Mouse (Mus musculus): ENCODE data around the gene Fam120b. TPM values are rescaled to one million over a fixed set of nuclear protein-coding genes. Genes with fewer than 3 reads are reported as not detected.
A peak's percentile ranks its signal among the peaks of the same experiment; 100 is the strongest.

Fam120b gene
- polyA plus RNA-seq (2016; fragmentation: Nextera tagmentation; extraction: Ambion mirVana) = 26.9 and 27.3 TPM in 2 replicates

- Histone ChIP-seq H3K27ac (replicated peaks) (peak within 1 kb of the TSS; percentile 90), H3K27me3 (replicated peaks; ENCODE audit: low read depth, poor library complexity, severe bottlenecking) (peaks cover 21% of the 10 kb centered on the region; the same call in 1 of the 2 replicates), H3K4me1 (peaks cover 23% of the 10 kb centered on the region), H3K9me3 (no peaks in the 10 kb centered on the region), H3K4me3 (peak within 1 kb of the TSS; percentile 88), H3K36me3 (replicated peaks) (no peaks in the 10 kb centered on the region; the same call in 1 of the 2 replicates)
- DNase-seq (ENCODE audit: low spot score) = peak; percentile 87
- WGBS = under 1% methylated on average over 31 of the region's 31 CpGs
Observed at GRCm38 (mm10) chr17:15395997-15396675, at the start of gene Fam120b. Gene Fam120b, plus strand, starts transcription at chr17:15396202.

GRCm38 (mm10) chr17:15350152-15350551 is 45.9 kb upstream of the Fam120b start:
- Histone ChIP-seq H3K9me3 (no peaks in the 10 kb centered on the region), H3K4me1 (no peaks in the 10 kb centered on the region), H3K27ac (replicated peaks) (no peak overlapping the region), H3K4me3 (no peak overlapping the region), H3K36me3 (replicated peaks) (no peaks in the 10 kb centered on the region), H3K27me3 (replicated peaks; ENCODE audit: low read depth, poor library complexity, severe bottlenecking) (no peaks in the 10 kb centered on the region)
- no peak for DNase-seq (ENCODE audit: low spot score)
- 80% methylated on average over 2 of the region's 2 CpGs for WGBS

GRCm38 (mm10) chr17:15352869-15353610 is 43.0 kb upstream of the Fam120b start:
- DNase-seq (ENCODE audit: low spot score) = no peak
- Histone ChIP-seq H3K27me3 (replicated peaks; ENCODE audit: low read depth, poor library complexity, severe bottlenecking) (no peaks in the 10 kb centered on the region), H3K4me1 (no peaks in the 10 kb centered on the region), H3K36me3 (replicated peaks) (no peaks in the 10 kb centered on the region), H3K4me3 (no peak overlapping the region), H3K9me3 (no peaks in the 10 kb centered on the region), H3K27ac (replicated peaks) (no peak overlapping the region)
- 83% methylated on average over 10 of the region's 10 CpGs for WGBS

- no peaks in the 10 kb centered on the region for H3K4me1 ChIP-seq
- 80% methylated on average over 2 of the region's 2 CpGs for WGBS
- H3K27me3 ChIP-seq (replicated peaks; ENCODE audit: low read depth, poor library complexity, severe bottlenecking) = no peaks in the 10 kb centered on the region
- no peak for DNase-seq (ENCODE audit: low spot score)
- no peak overlapping the region for H3K27ac ChIP-seq (replicated peaks)
- H3K36me3 ChIP-seq (replicated peaks) = no peaks in the 10 kb centered on the region
- H3K4me3 ChIP-seq = no peak overlapping the region
- H3K9me3 ChIP-seq = no peaks in the 10 kb centered on the region
Observed at GRCm38 (mm10) chr17:15354006-15354405, 42.0 kb upstream of the Fam120b start.

GRCm38 (mm10) chr17:15355072-15355471 is 40.9 kb upstream of the Fam120b start:
- no peak for DNase-seq (ENCODE audit: low spot score)
- Histone ChIP-seq H3K4me1 (no peaks in the 10 kb centered on the region), H3K27ac (replicated peaks) (no peak overlapping the region), H3K36me3 (replicated peaks) (no peaks in the 10 kb centered on the region), H3K27me3 (replicated peaks; ENCODE audit: low read depth, poor library complexity, severe bottlenecking) (no peaks in the 10 kb centered on the region), H3K9me3 (no peaks in the 10 kb centered on the region), H3K4me3 (no peak overlapping the region)
- 88% methylated on average over 3 of the region's 3 CpGs for WGBS

- no peak overlapping the region for H3K27ac ChIP-seq (replicated peaks)
- no peaks in the 10 kb centered on the region for H3K4me1 ChIP-seq
- no peaks in the 10 kb centered on the region for H3K36me3 ChIP-seq (replicated peaks)
- H3K9me3 ChIP-seq = no peaks in the 10 kb centered on the region
- H3K4me3 ChIP-seq = no peak overlapping the region
- H3K27me3 ChIP-seq (replicated peaks; ENCODE audit: low read depth, poor library complexity, severe bottlenecking) = no peaks in the 10 kb centered on the region
- WGBS = 90% methylated on average over 5 of the region's 5 CpGs
- no peak for DNase-seq (ENCODE audit: low spot score)
Observed at GRCm38 (mm10) chr17:15356526-15356925, 39.5 kb upstream of the Fam120b start.

- no peaks in the 10 kb centered on the region for H3K27me3 ChIP-seq (replicated peaks; ENCODE audit: low read depth, poor library complexity, severe bottlenecking)
- no peak for DNase-seq (ENCODE audit: low spot score)
- H3K4me1 ChIP-seq = no peaks in the 10 kb centered on the region
- H3K36me3 ChIP-seq (replicated peaks) = no peaks in the 10 kb centered on the region
- H3K27ac ChIP-seq (replicated peaks) = no peak overlapping the region
- WGBS = 78% methylated on average over 3 of the region's 3 CpGs
- H3K9me3 ChIP-seq = no peaks in the 10 kb centered on the region
- H3K4me3 ChIP-seq = no peak overlapping the region
Observed at GRCm38 (mm10) chr17:15357071-15357470, 38.9 kb upstream of the Fam120b start.

- Histone ChIP-seq H3K9me3 (no peaks in the 10 kb centered on the region), H3K4me3 (no peak overlapping the region), H3K27me3 (replicated peaks; ENCODE audit: low read depth, poor library complexity, severe bottlenecking) (no peaks in the 10 kb centered on the region), H3K36me3 (replicated peaks) (peaks cover 15% of the 10 kb centered on the region), H3K4me1 (no peaks in the 10 kb centered on the region), H3K27ac (replicated peaks) (no peak overlapping the region)
- DNase-seq (ENCODE audit: low spot score) = no peak
- 79% methylated on average over 3 of the region's 3 CpGs for WGBS
Observed at GRCm38 (mm10) chr17:15363656-15364055, 32.3 kb upstream of the Fam120b start.

GRCm38 (mm10) chr17:15365650-15366049 is 30.4 kb upstream of the Fam120b start:
- H3K27me3 ChIP-seq (replicated peaks; ENCODE audit: low read depth, poor library complexity, severe bottlenecking) = peaks cover 9% of the 10 kb centered on the region
- no peak for DNase-seq (ENCODE audit: low spot score)
- H3K36me3 ChIP-seq (replicated peaks) = peaks cover 34% of the 10 kb centered on the region
- no peaks in the 10 kb centered on the region for H3K9me3 ChIP-seq
- no peak overlapping the region for H3K4me3 ChIP-seq
- H3K4me1 ChIP-seq = no peaks in the 10 kb centered on the region
- whole genome bisulfite sequencing = 88% methylated on average over 5 of the region's 5 CpGs
- no peak overlapping the region for H3K27ac ChIP-seq (replicated peaks)

- WGBS = 91% methylated on average over 14 of the region's 14 CpGs
- peaks cover 36% of the 10 kb centered on the region for H3K4me1 ChIP-seq
- peak overlapping the region; percentile 9; the same call in 1 of the 2 replicates for H3K4me3 ChIP-seq
Observed at GRCm38 (mm10) chr17:15370401-15370800, 25.6 kb upstream of the Fam120b start.

GRCm38 (mm10) chr17:15371967-15372835 is 23.8 kb upstream of the Fam120b start:
- peaks cover 53% of the 10 kb centered on the region for H3K4me1 ChIP-seq
- no peaks in the 10 kb centered on the region for H3K9me3 ChIP-seq
- 44% methylated on average over 17 of the region's 17 CpGs for WGBS
- peak overlapping the region; percentile 40 for H3K27ac ChIP-seq (replicated peaks)
- H3K36me3 ChIP-seq (replicated peaks) = peaks cover 43% of the 10 kb centered on the region
- DNase-seq (ENCODE audit: low spot score) = peak; percentile 57
- peak overlapping the region; percentile 71 for H3K4me3 ChIP-seq
- peaks cover 71% of the 10 kb centered on the region for H3K27me3 ChIP-seq (replicated peaks; ENCODE audit: low read depth, poor library complexity, severe bottlenecking)

More at GRCm38 (mm10) chr17:15370401-15370800, 25.6 kb upstream of the Fam120b start:
- Histone ChIP-seq H3K36me3 (replicated peaks) (peaks cover 45% of the 10 kb centered on the region), H3K27me3 (replicated peaks; ENCODE audit: low read depth, poor library complexity, severe bottlenecking) (peaks cover 53% of the 10 kb centered on the region), H3K27ac (replicated peaks) (no peak overlapping the region), H3K9me3 (no peaks in the 10 kb centered on the region)
- no peak for DNase-seq (ENCODE audit: low spot score)

- no peak for DNase-seq (ENCODE audit: low spot score)
- Histone ChIP-seq H3K36me3 (replicated peaks) (peaks cover 36% of the 10 kb centered on the region), H3K27me3 (replicated peaks; ENCODE audit: low read depth, poor library complexity, severe bottlenecking) (peaks cover 80% of the 10 kb centered on the region), H3K4me3 (peak overlapping the region; percentile 71), H3K27ac (replicated peaks) (peak overlapping the region; percentile 40), H3K9me3 (no peaks in the 10 kb centered on the region), H3K4me1 (peaks cover 62% of the 10 kb centered on the region)
- 59% methylated on average over 15 of the region's 15 CpGs for WGBS
Observed at GRCm38 (mm10) chr17:15372931-15373652, 22.9 kb upstream of the Fam120b start.

Measured in embryonic facial prominence, embryonic 10.5 days (tissue).